Mouse (Mus musculus) G1E (cell line): ENCODE results near the gene Tpcn1.

Experiments used
- CTCF ChIP-seq: IDR thresholded peaks from 2 replicates; pipeline ENCODE4 v1.5.1; 2012; ENCODE audit warnings: low read depth, low read length, inconsistent platforms, mixed read lengths
- GATA1 ChIP-seq: IDR thresholded peaks from 2 replicates; pipeline ENCODE4 v1.6.1; 2012; ENCODE audit warnings: borderline replicate concordance, low read length, inconsistent platforms, mixed read lengths
- GATA2 ChIP-seq: IDR thresholded peaks from 2 replicates; pipeline ENCODE4 v1.6.1; 2012; ENCODE audit warnings: low read depth, low read length, inconsistent platforms, borderline replicate concordance
- POLR2AphosphoS5 ChIP-seq: IDR thresholded peaks from 2 replicates; pipeline ENCODE4 v1.6.1; 2012; ENCODE audit warnings: low read depth, low read length, inconsistent platforms; ENCODE audit not compliant: insufficient replicate concordance
- TAL1 ChIP-seq: conservative IDR thresholded peaks from 2 replicates; pipeline ENCODE4 v1.6.1; 2012; ENCODE audit warnings: low read depth, low read length, inconsistent platforms, mixed read lengths

- TF ChIP-seq GATA1 (no peak), CTCF (no peak), GATA2 (no peak), TAL1 (no peak), POLR2AphosphoS5 (no peak)
Measured at GRCm38 (mm10) chr5:120503144-120503795, 85.2 kb downstream of the Tpcn1 start, which contains the start of gene Plbd2.
